Mouse (Mus musculus): ENCODE measurements around the gene Btrc. TPM values are rescaled to one million over a fixed set of nuclear protein-coding genes. Genes with fewer than 3 reads are reported as not detected.

The Btrc gene
- total RNA-seq, 2 experiments from 2014 or later, result 21.0 to 21.6 TPM

GRCm38 (mm10) chr19:45460749-45461736, 97.5 kb downstream of the Btrc start:
- no peak for DNase-seq
- intact Hi-C loops (cut with DNase I), result no loop called here

GRCm38 (mm10) chr19:45469760-45470159, 106.2 kb downstream of the Btrc start:
- no peak for DNase-seq
- intact Hi-C loops (cut with DNase I), result no loop called here

- DNase-seq, result no peak
- intact Hi-C loops (cut with DNase I), result no loop called here
Measured at GRCm38 (mm10) chr19:45472691-45473520, 109.4 kb downstream of the Btrc start.

GRCm38 (mm10) chr19:45474686-45475085, 111.2 kb downstream of the Btrc start:
- intact Hi-C loops (cut with DNase I), result loop anchor here (5.0 kb wide), 1 partner anchor 242 kb away; no protein-coding TSS in a partner anchor
- no peak for DNase-seq

- no peak for DNase-seq
- intact Hi-C loops (cut with DNase I), result loop anchor here (5.0 kb wide), 1 partner anchor 244 kb away; no protein-coding TSS in a partner anchor
Measured at GRCm38 (mm10) chr19:45475928-45476553, 112.5 kb downstream of the Btrc start.

- intact Hi-C loops (cut with DNase I), result loop anchor here (5.0 kb wide), 1 partner anchor 247 kb away; no protein-coding TSS in a partner anchor
- DNase-seq, result no peak
Measured at GRCm38 (mm10) chr19:45479548-45479947, 116.0 kb downstream of the Btrc start.

GRCm38 (mm10) chr19:45480490-45480889, 117.0 kb downstream of the Btrc start:
- no peak for DNase-seq
- intact Hi-C loops (cut with DNase I), result no loop called here

- intact Hi-C loops (cut with DNase I), result no loop called here
- no peak for DNase-seq
Measured at GRCm38 (mm10) chr19:45480951-45481350, 117.4 kb downstream of the Btrc start.

- intact Hi-C loops (cut with DNase I), result no loop called here
- DNase-seq, result no peak
Measured at GRCm38 (mm10) chr19:45483470-45483869, 119.9 kb downstream of the Btrc start.

GRCm38 (mm10) chr19:45486206-45486991, 122.9 kb downstream of the Btrc start:
- intact Hi-C loops (cut with DNase I), result loop anchor here (5.0 kb wide), 1 partner anchor 41 kb away; no protein-coding TSS in a partner anchor
- no peak for DNase-seq

- no peak for DNase-seq
- intact Hi-C loops (cut with DNase I), result loop anchor here (1.0 to 5.0 kb wide), 2 partner anchors 40 to 168 kb away; no protein-coding TSS in a partner anchor
Measured at GRCm38 (mm10) chr19:45486992-45487387, 123.5 kb downstream of the Btrc start.

GRCm38 (mm10) chr19:45489961-45490360, 126.4 kb downstream of the Btrc start:
- DNase-seq, result no peak
- intact Hi-C loops (cut with DNase I), result loop anchor here (5.0 kb wide), 1 partner anchor 37 kb away; no protein-coding TSS in a partner anchor

GRCm38 (mm10) chr19:45491246-45491645, 127.7 kb downstream of the Btrc start:
- no peak for DNase-seq
- intact Hi-C loops (cut with DNase I), result no loop called here

GRCm38 (mm10) chr19:45494121-45494775, 130.7 kb downstream of the Btrc start:
- DNase-seq, result no peak
- intact Hi-C loops (cut with DNase I), result no loop called here

GRCm38 (mm10) chr19:45505446-45505845, 141.9 kb downstream of the Btrc start:
- no peak for DNase-seq
- intact Hi-C loops (cut with DNase I), result no loop called here

- intact Hi-C loops (cut with DNase I), result no loop called here
- no peak for DNase-seq
Measured at GRCm38 (mm10) chr19:45507531-45507930, 144.0 kb downstream of the Btrc start.

- intact Hi-C loops (cut with DNase I), result no loop called here
- no peak for DNase-seq
Measured at GRCm38 (mm10) chr19:45510680-45511079, 147.1 kb downstream of the Btrc start.

GRCm38 (mm10) chr19:45511406-45511805, 147.9 kb downstream of the Btrc start:
- DNase-seq, result no peak
- intact Hi-C loops (cut with DNase I), result no loop called here

GRCm38 (mm10) chr19:45515341-45515740, 151.8 kb downstream of the Btrc start:
- intact Hi-C loops (cut with DNase I), result no loop called here
- no peak for DNase-seq
